Mouse (Mus musculus): ENCODE measurements around the gene Gemin4.

- no peak for TF ChIP-seq POLR2A (IDR thresholded peaks at IDR 0.05; ENCODE audit: borderline replicate concordance, insufficient read depth, low read length)
- no peak for TF ChIP-seq CTCF (IDR thresholded peaks at IDR 0.05; ENCODE audit: borderline replicate concordance, insufficient read depth, low read depth, low read length)
Observed at GRCm38 (mm10) chr11:76183745-76184144, 33.7 kb downstream of the Gemin4 start.

All from cerebellum, adult 2 months (tissue).